Mouse (Mus musculus) cerebellum, postnatal 36 days (tissue): Measurements from ENCODE around the gene Axl.

Experiments
- DNase-seq, 2 experiments: peaks; one replicate each; pipeline ENCODE4 v3.0.0; 2021 to 2022; ENCODE audit warnings: mixed read lengths in 2 of 2

The Axl gene

DNA sequence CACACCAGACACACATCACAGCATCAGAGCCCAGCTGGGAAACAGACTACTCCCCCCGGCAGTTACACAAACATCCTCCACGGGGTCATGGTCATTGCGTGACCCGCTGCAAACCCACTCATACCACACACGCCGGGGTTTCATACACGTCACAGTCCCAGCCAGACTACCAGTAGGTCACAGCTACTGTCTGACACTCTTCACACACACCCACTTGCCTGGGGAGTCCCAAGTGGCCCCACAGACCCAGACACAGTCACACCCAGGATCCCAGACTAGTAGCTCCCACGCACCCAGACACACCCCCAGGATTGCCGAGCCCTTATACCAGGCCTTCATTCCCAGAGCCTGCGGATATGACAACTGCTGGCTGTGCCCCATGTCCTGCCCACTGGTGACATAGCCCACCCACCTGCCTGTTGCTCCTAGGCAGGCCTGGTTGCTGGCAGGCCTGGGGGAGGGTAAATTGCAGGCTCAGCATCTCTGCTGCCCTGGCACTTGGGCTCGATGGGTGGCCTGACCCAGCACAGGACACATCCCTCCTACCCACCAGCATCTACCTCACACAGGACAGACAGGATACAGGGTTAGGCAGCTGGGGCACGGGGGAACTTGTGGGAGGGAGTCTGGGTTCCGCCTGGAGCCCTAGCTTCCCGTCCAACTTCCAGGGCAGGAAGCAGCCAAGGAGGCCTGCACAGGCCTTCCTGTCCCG lies 80.8 kb downstream of the Axl start:
- no peak for DNase-seq
